Mouse (Mus musculus): ENCODE results near the gene Cd200r4.
"Not testable (repeated sequence)": the region's sequence is repeated elsewhere in the genome, so short reads cannot be mapped to it uniquely, and the experiment has no call there.

GRCm38 (mm10) chr16:44833189-44833588 is 21.7 kb downstream of the Cd200r4 start:
- TF ChIP-seq CTCF (IDR thresholded peaks at IDR 0.05; ENCODE audit: low read depth, low read length); POLR2A (IDR thresholded peaks at IDR 0.05; ENCODE audit: extremely low read depth, insufficient read depth, low read length): not testable (repeated sequence)
